Mouse (Mus musculus) right cerebral cortex, postnatal 4 days (tissue): ENCODE results near the gene Prkcq.

Experiments
- DNase-seq: peaks from one replicate; pipeline ENCODE4 v3.0.0-alpha.2; 2022

Gene Prkcq

GRCm38 (mm10) chr2:11224808-11225484 lies 53.0 kb downstream of the Prkcq start:
- no peak for DNase-seq

- DNase-seq: no peak
Measured at GRCm38 (mm10) chr2:11225485-11225876, 53.6 kb downstream of the Prkcq start.

- no peak for DNase-seq
Measured at GRCm38 (mm10) chr2:11226555-11226954, 54.6 kb downstream of the Prkcq start.

- no peak for DNase-seq
Measured at GRCm38 (mm10) chr2:11229126-11229525, 57.2 kb downstream of the Prkcq start.

- no peak for DNase-seq
Measured at GRCm38 (mm10) chr2:11231118-11231517, 59.2 kb downstream of the Prkcq start.

GRCm38 (mm10) chr2:11231988-11232387 lies 60.1 kb downstream of the Prkcq start:
- no peak for DNase-seq

GRCm38 (mm10) chr2:11238254-11238653 lies 66.3 kb downstream of the Prkcq start:
- no peak for DNase-seq

- no peak for DNase-seq
Measured at GRCm38 (mm10) chr2:11239523-11239922, 67.6 kb downstream of the Prkcq start.

GRCm38 (mm10) chr2:11245926-11246325 lies 74.0 kb downstream of the Prkcq start:
- DNase-seq: no peak

- DNase-seq: peak; percentile 13
Measured at GRCm38 (mm10) chr2:11253945-11254344, 82.0 kb downstream of the Prkcq start.

- DNase-seq: no peak
Measured at GRCm38 (mm10) chr2:11254446-11254845, 82.5 kb downstream of the Prkcq start.

GRCm38 (mm10) chr2:11257260-11257850 lies 85.4 kb downstream of the Prkcq start:
- no peak for DNase-seq

GRCm38 (mm10) chr2:11258181-11258580 lies 86.3 kb downstream of the Prkcq start:
- no peak for DNase-seq

- no peak for DNase-seq
Measured at GRCm38 (mm10) chr2:11259361-11259760, 87.5 kb downstream of the Prkcq start.

GRCm38 (mm10) chr2:11264836-11265235 lies 92.9 kb downstream of the Prkcq start:
- no peak for DNase-seq

GRCm38 (mm10) chr2:11265455-11265854 lies 93.5 kb downstream of the Prkcq start:
- no peak for DNase-seq

GRCm38 (mm10) chr2:11266294-11266693 lies 94.4 kb downstream of the Prkcq start:
- DNase-seq: no peak

GRCm38 (mm10) chr2:11278965-11279364 lies 107.1 kb downstream of the Prkcq start:
- DNase-seq: no peak

- no peak for DNase-seq
Measured at GRCm38 (mm10) chr2:11280247-11280646, 108.3 kb downstream of the Prkcq start.

GRCm38 (mm10) chr2:11287834-11288530 lies 116.1 kb downstream of the Prkcq start:
- no peak for DNase-seq

GRCm38 (mm10) chr2:11288531-11288846 lies 116.6 kb downstream of the Prkcq start:
- DNase-seq: peak; percentile 87

- DNase-seq: no peak
Measured at GRCm38 (mm10) chr2:11290931-11291330, 119.0 kb downstream of the Prkcq start.

GRCm38 (mm10) chr2:11291570-11292405 lies 119.9 kb downstream of the Prkcq start:
- no peak for DNase-seq
